Mouse (Mus musculus) colon, adult 2 months (tissue): ENCODE data around the gene Camk1. TPM values are rescaled to one million over a fixed set of nuclear protein-coding genes. Genes with fewer than 3 reads are reported as not detected.

Experiments
- polyA plus RNA-seq: library from polyadenylated mRNA; depleted of rRNA; stranded (reverse); fragments of >200 nt; gene quantifications from 2 replicates; pipeline ENCODE4 v1.2.3, GENCODE M21; 2012; rRNA removed

Camk1 gene
- 51.0 and 52.5 TPM in 2 replicates for polyA plus RNA-seq

DNA sequence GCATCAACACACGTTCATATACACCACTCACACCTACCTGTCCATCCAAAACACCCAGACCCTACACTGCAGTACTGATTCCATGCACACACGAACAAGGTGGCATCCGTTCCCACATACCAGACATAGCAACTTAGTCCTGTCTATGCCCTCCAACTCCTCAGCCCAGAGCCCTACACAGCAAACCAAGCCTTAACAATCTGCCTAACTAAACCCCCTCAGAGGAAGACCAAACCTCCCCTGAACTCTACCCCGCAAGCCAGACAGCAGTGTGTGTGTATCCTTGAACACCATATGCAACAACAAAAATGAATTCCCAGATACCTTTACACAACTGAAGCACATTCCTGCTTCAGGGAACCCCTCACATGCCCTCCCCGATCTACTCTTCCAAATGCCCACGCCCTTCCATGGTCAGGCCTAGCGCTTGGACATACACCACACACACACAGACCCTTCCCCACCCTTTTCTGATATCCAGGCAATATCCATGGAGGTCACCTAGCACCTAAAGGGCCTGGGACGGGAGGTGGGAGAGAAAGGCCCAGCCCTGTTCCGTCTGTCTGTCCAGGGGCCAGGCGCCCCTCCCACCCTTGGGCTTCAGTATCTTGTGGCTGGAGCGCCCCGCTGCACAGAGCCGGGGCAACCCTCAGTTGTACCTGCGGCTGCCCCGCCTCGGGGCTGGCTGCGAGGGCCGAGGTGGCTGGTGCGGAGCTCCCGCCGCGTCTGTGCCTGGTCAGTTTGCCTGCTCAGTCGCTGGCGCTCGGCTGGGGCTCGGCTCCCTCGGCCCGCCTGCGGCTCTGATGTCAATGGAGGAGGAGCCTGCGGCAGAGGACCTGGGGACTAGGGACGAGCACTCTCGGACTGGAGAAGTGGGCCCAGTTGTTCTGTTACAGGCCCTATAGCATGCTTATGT is at the start of gene Camk1:
Camk1 (minus strand) TSS at position 808 of the 916 bp plus-strand sequence.

DNA sequence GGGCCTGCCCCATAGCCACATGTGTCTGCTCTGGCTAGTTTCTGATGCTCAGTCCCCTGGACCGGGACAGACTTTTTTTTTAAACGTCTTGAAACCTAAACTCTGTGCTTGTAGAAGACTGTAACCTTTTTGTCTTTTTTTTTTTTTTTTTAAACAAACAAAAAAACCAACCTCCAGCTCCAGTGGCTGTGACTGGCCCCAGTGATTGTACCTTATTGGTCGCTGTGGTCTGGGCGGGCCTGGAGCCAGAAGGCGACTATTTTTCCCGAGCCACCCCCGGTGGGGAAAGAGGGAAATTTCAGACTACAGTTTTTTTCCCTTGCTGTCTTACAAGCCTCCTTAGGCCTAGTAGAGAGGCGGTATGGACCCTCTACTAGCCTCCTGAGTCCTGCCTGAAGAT is 45.2 kb upstream of the Camk1 start, which contains the start of gene Ttll3:
Ttll3 (plus strand) TSS at position 301 of the 400 bp plus-strand sequence.

DNA sequence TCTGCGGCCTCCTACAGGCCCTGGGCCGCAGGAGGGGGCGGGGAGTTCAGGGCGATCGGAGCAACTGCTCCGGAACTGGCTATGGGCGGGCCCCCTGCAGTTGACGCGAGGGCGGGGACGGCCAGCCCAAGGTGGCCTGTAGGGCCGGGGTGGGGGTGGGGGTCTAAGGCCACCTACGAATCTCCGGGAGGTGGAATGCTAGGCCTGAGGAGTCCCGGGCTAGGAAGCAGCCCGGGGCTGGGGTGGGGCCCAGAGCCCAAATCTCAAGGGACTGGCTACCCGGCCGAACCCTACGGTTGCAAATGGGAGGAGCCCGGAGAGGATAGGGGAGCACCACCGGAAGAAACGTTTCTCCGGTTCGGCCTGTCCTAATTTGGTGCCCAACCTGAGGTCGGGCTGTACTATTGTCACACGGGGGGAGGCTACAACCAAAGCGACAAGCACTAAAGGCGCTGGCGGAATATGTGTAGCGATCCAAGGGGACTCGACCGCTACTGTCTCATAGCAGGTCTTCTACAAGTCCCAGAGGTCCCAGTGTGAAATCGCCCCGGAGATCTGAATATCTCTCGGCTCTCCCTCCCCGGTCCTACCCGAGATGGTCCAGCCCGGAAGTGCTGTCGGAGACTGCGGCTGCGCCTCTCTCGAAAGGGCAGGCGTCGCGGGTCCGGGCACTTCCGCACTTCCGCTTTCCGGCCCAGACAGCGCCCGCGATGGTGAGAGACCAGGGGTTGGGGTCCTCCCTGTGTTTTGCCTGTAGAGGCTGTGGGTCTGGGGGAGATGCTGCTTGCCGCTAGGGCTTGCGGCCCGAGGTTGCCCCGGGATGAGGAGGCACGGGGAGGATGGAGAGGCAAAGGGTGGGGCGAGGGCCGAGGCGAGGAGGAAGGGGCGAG is 34.0 kb upstream of the Camk1 start, which contains the start of the genes Tada3 and Arpc4:
Tada3 (minus strand) TSS at position 388 of the 890 bp plus-strand sequence.
Arpc4 (plus strand) TSS at position 620 of the 890 bp plus-strand sequence.

DNA sequence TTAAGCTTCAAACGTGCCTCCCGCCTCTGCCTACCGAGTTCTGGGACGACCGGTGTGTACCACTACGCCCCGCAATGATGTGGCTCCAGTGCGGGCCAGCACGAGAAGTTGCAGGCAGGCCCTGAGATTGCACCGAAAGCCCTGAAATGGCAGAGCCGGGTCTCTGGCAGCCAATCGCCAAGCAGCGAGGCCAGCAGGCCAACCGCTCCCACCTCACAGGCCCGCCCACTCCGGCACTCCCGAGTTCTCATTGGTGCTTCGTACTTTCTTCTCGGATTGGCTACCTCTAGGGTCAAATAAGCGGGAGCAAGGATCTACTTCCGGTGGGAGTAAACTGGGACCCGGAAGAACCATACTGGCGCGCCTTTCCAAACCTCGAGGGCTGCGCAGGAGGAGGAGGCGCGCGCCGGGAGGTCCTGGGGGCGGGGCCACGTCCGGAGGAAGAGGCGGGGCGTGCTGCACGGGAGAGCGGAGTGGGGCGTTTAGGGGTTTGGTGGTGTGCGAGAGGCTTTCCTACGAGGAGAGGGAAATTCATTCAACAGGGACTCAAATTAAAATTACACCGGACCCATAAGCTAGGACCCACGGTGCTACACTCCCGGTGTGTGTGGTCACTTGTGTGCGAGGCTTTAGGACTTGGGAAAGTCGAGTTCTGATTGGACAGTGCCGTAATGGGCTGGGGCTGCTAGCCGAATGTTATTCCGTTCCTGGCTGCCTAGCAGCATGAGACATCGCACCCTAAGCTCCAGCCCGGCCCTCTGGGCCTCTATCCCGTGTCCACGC is 17.1 kb downstream of the Camk1 start, which contains the start of gene Ogg1:
Ogg1 (plus strand) TSS at position 440 of the 783 bp plus-strand sequence.

DNA sequence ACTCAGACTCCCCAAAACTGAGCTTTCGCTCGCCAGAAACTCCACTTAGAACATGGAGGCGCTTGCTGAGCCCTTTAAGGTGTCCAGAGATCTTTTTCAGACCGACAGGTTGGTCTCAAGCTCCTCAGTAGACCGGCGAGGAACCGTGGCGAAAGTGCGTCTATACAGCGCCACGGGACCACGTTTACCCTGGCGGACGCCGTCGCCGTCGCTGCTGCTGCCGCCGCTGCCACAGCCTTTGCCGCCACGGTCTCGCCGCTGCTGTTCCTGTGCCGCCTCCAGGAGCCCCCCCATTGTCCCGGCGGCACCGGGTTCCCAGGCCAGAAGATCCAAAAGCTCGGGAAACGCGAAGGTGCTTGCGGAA is 36.8 kb downstream of the Camk1 start, which contains the start of gene Brpf1:
Brpf1 (plus strand) TSS at position 152 of the 364 bp plus-strand sequence.

Other genes starting within 250 kb of the Camk1 start
- 0.69 and 0.83 TPM in 2 replicates for gene Lhfpl4, start 148.6 kb downstream of the Camk1 start, polyA plus RNA-seq
- gene Mtmr14, start 106.1 kb downstream of the Camk1 start, polyA plus RNA-seq: 49.7 and 54.9 TPM in 2 replicates
- gene Cpne9, start 61.7 kb downstream of the Camk1 start, polyA plus RNA-seq: not detected in 2 replicates
- gene Brpf1, start 36.8 kb downstream of the Camk1 start, polyA plus RNA-seq: 18.4 and 20.7 TPM in 2 replicates
- gene Ogg1, start 17.0 kb downstream of the Camk1 start, polyA plus RNA-seq: 15.0 and 17.0 TPM in 2 replicates
- gene Tada3, start 33.9 kb upstream of the Camk1 start, polyA plus RNA-seq: 27.3 and 28.2 TPM in 2 replicates
- 93.9 and 95.9 TPM in 2 replicates for gene Arpc4, start 34.1 kb upstream of the Camk1 start, polyA plus RNA-seq
- 13.7 and 17.6 TPM in 2 replicates for gene Ttll3, start 45.3 kb upstream of the Camk1 start, polyA plus RNA-seq
- gene Rpusd3, start 75.4 kb upstream of the Camk1 start, polyA plus RNA-seq: 60.5 and 82.9 TPM in 2 replicates
- 36.2 and 51.7 TPM in 2 replicates for gene Cidec, start 91.8 kb upstream of the Camk1 start, polyA plus RNA-seq
- gene Jagn1, start 98.6 kb upstream of the Camk1 start, polyA plus RNA-seq: 40.7 and 52.2 TPM in 2 replicates
- gene Il17re, start 114.5 kb upstream of the Camk1 start, polyA plus RNA-seq: 65.1 and 72.6 TPM in 2 replicates
- 362 and 371 TPM in 2 replicates for gene Il17rc, start 127.4 kb upstream of the Camk1 start, polyA plus RNA-seq
- gene Creld1, start 139.3 kb upstream of the Camk1 start, polyA plus RNA-seq: 11.6 and 14.9 TPM in 2 replicates
- gene Prrt3, start 157.9 kb upstream of the Camk1 start, polyA plus RNA-seq: 0.12 and 0.23 TPM in 2 replicates
- gene Emc3, start 187.7 kb upstream of the Camk1 start, polyA plus RNA-seq: 31.9 TPM in 2 replicates
- 1.5 and 1.8 TPM in 2 replicates for gene Fancd2, start 187.7 kb upstream of the Camk1 start, polyA plus RNA-seq